Mouse (Mus musculus) spleen, adult 2 months (tissue): ENCODE measurements around the gene Ccdc92b. TPM values are rescaled to one million over a fixed set of nuclear protein-coding genes. Genes with fewer than 3 reads are reported as not detected.

ENCODE experiments used
- DNase-seq, 2 experiments: peaks; one replicate each; pipeline versions ENCODE4 v3.0.0 to v3.0.0-alpha.2; 2012 to 2021; ENCODE audit warnings: low spot score in 2 of 2, low read depth in 1 of 2
- H3K27ac ChIP-seq: fragments of 200-500 bp; 2 replicates; pipeline ENCODE4 v1.5.1; 2012; ENCODE audit warnings: low read length, inconsistent platforms; ENCODE audit not compliant: insufficient read depth
- H3K27me3 ChIP-seq: fragments of 200-500 bp; 2 replicates; pipeline ENCODE4 v1.6.1; 2012; ENCODE audit warnings: mild to moderate bottlenecking, moderate library complexity, low read length, inconsistent platforms; ENCODE audit not compliant: control insufficient read depth, insufficient read depth
- H3K36me3 ChIP-seq: fragments of 200-500 bp; 2 replicates; pipeline ENCODE4 v1.6.1; 2012; ENCODE audit warnings: mild to moderate bottlenecking, low read length, inconsistent platforms; ENCODE audit not compliant: control insufficient read depth, insufficient read depth
- H3K4me1 ChIP-seq: fragments of 200-500 bp; 2 replicates; pipeline ENCODE4 v1.6.1; 2011; ENCODE audit warnings: inconsistent platforms; ENCODE audit not compliant: control insufficient read depth, insufficient read depth, insufficient read length
- H3K4me3 ChIP-seq: fragments of 200-500 bp; 2 replicates; pipeline ENCODE4 v1.5.1; 2011; ENCODE audit warnings: mild to moderate bottlenecking, inconsistent platforms; ENCODE audit not compliant: insufficient read depth, insufficient read length; ENCODE audit errors: extremely low read depth
- CTCF ChIP-seq: fragments of 200-500 bp; IDR thresholded peaks from 2 replicates; pipeline ENCODE4 v1.5.1; 2011; ENCODE audit warnings: mild to moderate bottlenecking, inconsistent platforms; ENCODE audit not compliant: insufficient read depth, insufficient read length, insufficient replicate concordance; ENCODE audit errors: extremely low read depth
- POLR2A ChIP-seq: fragments of 200-500 bp; IDR thresholded peaks from 2 replicates; pipeline ENCODE4 v1.6.1; 2011; ENCODE audit warnings: low read depth, low read length, inconsistent platforms
- WGBS: fragments of 180-500 bp; shearing (Covaris S2); methylation state at CpG from one replicate; pipeline ENCODE4 v1.1.7; 2018; 5-methylcytosine and 5-hydroxymethylcytosine counted together
- polyA plus RNA-seq: library from polyadenylated mRNA; depleted of rRNA; stranded (reverse); fragments of >200 nt; gene quantifications from 2 replicates; pipeline ENCODE4 v1.2.3, GENCODE M21; 2012

The Ccdc92b gene
- polyA plus RNA-seq, 1 experiment = 3.1 TPM

- Histone ChIP-seq H3K27ac (no peak overlapping the region), H3K36me3 (peaks cover 50% of the 10 kb centered on the region), H3K4me3 (no peak overlapping the region), H3K4me1 (no peaks in the 10 kb centered on the region), H3K27me3 (no peaks in the 10 kb centered on the region)
- DNase-seq = no peak
- TF ChIP-seq POLR2A (no peak), CTCF (no peak)
- 40% methylated on average over 8 of the region's 8 CpGs for WGBS
Measured at GRCm38 (mm10) chr11:74664906-74665305, 45.5 kb downstream of the Ccdc92b start.

GRCm38 (mm10) chr11:74665631-74666283 lies 46.4 kb downstream of the Ccdc92b start:
- no peak for DNase-seq
- 93% methylated on average over 17 of the region's 17 CpGs for WGBS
- Histone ChIP-seq H3K27me3 (no peaks in the 10 kb centered on the region), H3K36me3 (peaks cover 43% of the 10 kb centered on the region), H3K4me1 (no peaks in the 10 kb centered on the region), H3K4me3 (no peak overlapping the region), H3K27ac (no peak overlapping the region)
- TF ChIP-seq CTCF (no peak), POLR2A (no peak)

DNA sequence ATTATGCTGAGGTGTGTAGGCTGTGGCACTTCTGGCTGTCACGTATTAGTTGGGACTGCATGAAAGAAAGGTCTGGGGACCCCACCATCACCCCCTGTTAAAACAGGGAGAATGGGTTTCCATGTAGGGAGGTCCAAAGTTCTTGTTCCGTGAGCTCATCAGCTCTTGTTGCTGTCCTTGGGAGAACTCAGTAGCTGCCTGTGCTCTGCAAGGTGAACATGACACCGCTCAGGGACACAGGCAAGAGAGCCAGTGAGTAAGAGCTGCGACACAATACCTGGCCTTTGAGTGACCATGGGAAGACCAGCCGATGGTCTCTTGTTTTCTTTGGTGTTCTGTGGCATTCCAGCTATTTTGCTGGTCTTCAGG lies 46.9 kb downstream of the Ccdc92b start:
- TF ChIP-seq CTCF (no peak), POLR2A (no peak)
- no peaks in the 10 kb centered on the region for H3K4me1 ChIP-seq
- H3K36me3 ChIP-seq = peaks cover 43% of the 10 kb centered on the region
- DNase-seq = no peak
- WGBS = 96% methylated on average over 5 of the region's 5 CpGs
- no peak overlapping the region for H3K27ac ChIP-seq
- H3K4me3 ChIP-seq = no peak overlapping the region
- no peaks in the 10 kb centered on the region for H3K27me3 ChIP-seq

DNA sequence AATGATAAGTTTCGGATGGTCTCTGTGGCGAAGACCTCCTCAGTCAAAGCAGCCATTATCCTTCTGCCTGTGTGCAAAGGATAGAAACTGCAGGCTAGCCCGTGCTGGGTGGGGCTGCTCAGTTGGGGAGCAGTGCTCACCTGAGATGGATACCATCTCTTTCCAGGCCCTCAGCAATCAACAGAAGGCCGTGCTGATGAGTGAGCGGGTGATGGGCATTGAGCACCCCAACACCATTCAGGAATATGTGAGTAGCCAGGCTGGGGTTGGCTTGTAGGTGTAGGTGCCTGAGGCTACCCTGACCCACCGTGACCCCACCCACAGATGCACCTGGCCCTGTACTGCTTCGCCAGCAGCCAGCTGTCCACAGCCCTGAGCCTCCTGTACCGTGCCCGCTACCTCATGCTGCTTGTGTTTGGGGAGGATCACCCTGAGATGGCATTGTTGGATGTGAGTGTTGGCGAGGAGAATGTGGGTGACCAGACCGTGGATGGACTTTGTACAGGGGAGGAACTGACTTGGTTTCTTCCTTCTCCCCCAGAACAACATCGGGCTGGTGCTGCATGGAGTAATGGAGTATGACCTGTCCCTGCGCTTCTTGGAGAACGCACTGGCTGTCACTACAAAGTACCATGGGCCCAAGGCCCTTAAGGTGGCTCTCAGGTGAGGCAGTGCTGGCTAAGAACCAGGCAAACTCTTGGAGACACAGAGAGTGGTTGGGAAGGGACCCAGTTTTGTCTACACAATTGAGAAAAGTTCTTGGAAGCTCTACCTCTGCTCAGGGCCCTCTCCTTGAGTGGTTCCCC lies 47.6 kb downstream of the Ccdc92b start:
- Histone ChIP-seq H3K4me1 (no peaks in the 10 kb centered on the region), H3K27ac (no peak overlapping the region), H3K36me3 (peaks cover 37% of the 10 kb centered on the region), H3K27me3 (no peaks in the 10 kb centered on the region), H3K4me3 (no peak overlapping the region)
- TF ChIP-seq CTCF = no peak
- DNase-seq = no peak
- 96% methylated on average over 14 of the region's 14 CpGs for WGBS

GRCm38 (mm10) chr11:74667582-74668010 lies 48.2 kb downstream of the Ccdc92b start:
- Histone ChIP-seq H3K27me3 (no peaks in the 10 kb centered on the region), H3K27ac (no peak overlapping the region), H3K36me3 (peaks cover 35% of the 10 kb centered on the region), H3K4me3 (no peak overlapping the region), H3K4me1 (no peaks in the 10 kb centered on the region)
- no peak for TF ChIP-seq CTCF
- no peak for TF ChIP-seq POLR2A
- no peak for DNase-seq
- WGBS = 96% methylated on average over 13 of the region's 13 CpGs

GRCm38 (mm10) chr11:74668466-74668865 lies 49.1 kb downstream of the Ccdc92b start:
- WGBS = 93% methylated on average over 5 of the region's 5 CpGs
- Histone ChIP-seq H3K27me3 (no peaks in the 10 kb centered on the region), H3K36me3 (peaks cover 36% of the 10 kb centered on the region), H3K4me3 (no peak overlapping the region), H3K27ac (no peak overlapping the region), H3K4me1 (no peaks in the 10 kb centered on the region)
- TF ChIP-seq CTCF = no peak
- TF ChIP-seq POLR2A = no peak
- no peak for DNase-seq

GRCm38 (mm10) chr11:74668971-74669370 lies 49.6 kb downstream of the Ccdc92b start:
- Histone ChIP-seq H3K4me3 (no peak overlapping the region), H3K36me3 (peaks cover 32% of the 10 kb centered on the region), H3K27me3 (no peaks in the 10 kb centered on the region), H3K27ac (no peak overlapping the region), H3K4me1 (no peaks in the 10 kb centered on the region; the same call in 1 of the 2 replicates)
- no peak for DNase-seq
- 90% methylated on average over 2 of the region's 2 CpGs for WGBS
- TF ChIP-seq CTCF (no peak), POLR2A (no peak)
